Mouse (Mus musculus) lung, postnatal 0 days (tissue): ENCODE measurements around the gene Med12l. TPM values are rescaled to one million over a fixed set of nuclear protein-coding genes. Genes with fewer than 3 reads are reported as not detected.

Experiments used
- ATAC-seq: fragments of 200-750 bp; cut with Nextera tagmentation; 2 replicates; pipeline ENCODE4 v1.8.0; 2017; ENCODE audit warnings: moderate library complexity
- DNase-seq: peaks from one replicate; pipeline ENCODE4 v3.0.0-alpha.2; 2016; ENCODE audit warnings: low spot score
- H3K27ac ChIP-seq: fragments of 300-500 bp; sonication (generic); 2 replicates; pipeline ENCODE4 v1.5.1; 2014; ENCODE audit warnings: antibody characterized with exemption, mild to moderate bottlenecking, low read length, mixed read lengths
- H3K27me3 ChIP-seq: fragments of 300-500 bp; sonication (generic); replicated peaks from 2 replicates; pipeline ENCODE4 v1.6.1; 2014; ENCODE audit warnings: low read length, mixed read lengths; ENCODE audit not compliant: insufficient read depth
- H3K36me3 ChIP-seq: fragments of 300-500 bp; sonication (generic); 2 replicates; pipeline ENCODE4 v1.6.1; 2014; ENCODE audit warnings: low read length, mixed read lengths; ENCODE audit not compliant: insufficient read depth
- H3K4me1 ChIP-seq: fragments of 300-500 bp; sonication (generic); 2 replicates; pipeline ENCODE4 v1.6.1; 2014; ENCODE audit warnings: antibody characterized with exemption, low read depth, low read length, mixed read lengths; ENCODE audit not compliant: insufficient read depth
- H3K4me2 ChIP-seq: fragments of 300-500 bp; sonication (generic); replicated peaks from 2 replicates; pipeline ENCODE4 v1.6.1; 2014; ENCODE audit warnings: low read depth, mild to moderate bottlenecking, low read length, moderate library complexity, mixed read lengths
- H3K4me3 ChIP-seq: fragments of 300-500 bp; sonication (generic); 2 replicates; pipeline ENCODE4 v1.5.1; 2014; ENCODE audit warnings: low read depth, low read length
- H3K9ac ChIP-seq: fragments of 300-500 bp; sonication (generic); replicated peaks from 2 replicates; pipeline ENCODE4 v1.6.1; 2014; ENCODE audit warnings: low read depth, mild to moderate bottlenecking
- H3K9me3 ChIP-seq: fragments of 300-500 bp; sonication (generic); 2 replicates; pipeline ENCODE4 v1.6.1; 2016; ENCODE audit warnings: low read length, mixed read lengths
- CTCF ChIP-seq: IDR thresholded peaks from 2 replicates; pipeline ENCODE4 v1.5.1; 2016; ENCODE audit warnings: antibody characterized with exemption, mild to moderate bottlenecking
- EP300 ChIP-seq: IDR thresholded peaks from 2 replicates; pipeline ENCODE4 v1.6.1; 2016; ENCODE audit warnings: antibody characterized with exemption, mild to moderate bottlenecking, control low read depth
- WGBS: fragments of 180-500 bp; shearing (Covaris S2); extraction: QIAGEN DNeasy Blood & Tissue Kit; methylation state at CpG from one replicate; pipeline ENCODE4 v1.1.7; 2014; 5-methylcytosine and 5-hydroxymethylcytosine counted together
- polyA plus RNA-seq: library from polyadenylated mRNA; unstranded; fragments of >200 nt; fragmentation: Nextera tagmentation; extraction: Ambion mirVana; gene quantifications from 2 replicates; pipeline ENCODE4 v1.2.1, GENCODE M21; 2015

Med12l gene
- polyA plus RNA-seq, 1 experiment from 2014 or later = 0.27 TPM

DNA sequence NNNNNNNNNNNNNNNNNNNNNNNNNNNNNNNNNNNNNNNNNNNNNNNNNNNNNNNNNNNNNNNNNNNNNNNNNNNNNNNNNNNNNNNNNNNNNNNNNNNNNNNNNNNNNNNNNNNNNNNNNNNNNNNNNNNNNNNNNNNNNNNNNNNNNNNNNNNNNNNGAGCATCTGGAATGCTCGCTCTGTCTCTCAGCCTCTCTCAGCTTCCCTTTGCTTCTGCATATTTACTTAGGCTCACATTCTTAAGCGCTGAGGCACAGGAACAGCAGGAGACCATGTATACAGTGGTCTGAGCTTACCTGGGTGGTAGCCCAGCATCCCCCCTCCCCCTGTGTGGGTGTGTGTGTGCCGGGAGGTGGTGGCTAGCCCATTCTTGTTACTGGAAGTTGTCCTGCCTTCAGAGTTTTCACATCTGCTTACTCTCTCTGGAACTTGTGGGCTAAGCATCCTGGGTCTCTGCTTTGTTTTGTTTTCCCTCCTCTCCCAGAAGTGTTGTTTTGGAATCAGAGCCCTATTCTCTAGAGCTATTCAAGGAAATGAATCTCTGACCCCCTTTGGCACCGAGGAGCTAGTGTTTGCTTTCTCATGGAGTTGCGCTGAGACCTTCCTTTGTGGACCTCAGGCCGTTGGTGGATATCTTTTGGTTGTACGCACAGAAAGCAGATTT, 115.6 kb downstream of the Med12l start:
- Histone ChIP-seq H3K4me2 (no peak overlapping the region; the same call in 1 of the 2 replicates), H3K4me1 (no peaks in the 10 kb centered on the region), H3K27ac (no peak overlapping the region), H3K9me3 (no peaks in the 10 kb centered on the region), H3K9ac (no peak overlapping the region), H3K36me3 (no peaks in the 10 kb centered on the region), H3K27me3 (no peaks in the 10 kb centered on the region), H3K4me3 (no peak overlapping the region)
- ATAC-seq (peak; percentile 42), DNase-seq (no peak)
- WGBS = 25% methylated on average over 7 of the region's 7 CpGs
- TF ChIP-seq EP300 = no peak
- TF ChIP-seq CTCF = no peak

DNA sequence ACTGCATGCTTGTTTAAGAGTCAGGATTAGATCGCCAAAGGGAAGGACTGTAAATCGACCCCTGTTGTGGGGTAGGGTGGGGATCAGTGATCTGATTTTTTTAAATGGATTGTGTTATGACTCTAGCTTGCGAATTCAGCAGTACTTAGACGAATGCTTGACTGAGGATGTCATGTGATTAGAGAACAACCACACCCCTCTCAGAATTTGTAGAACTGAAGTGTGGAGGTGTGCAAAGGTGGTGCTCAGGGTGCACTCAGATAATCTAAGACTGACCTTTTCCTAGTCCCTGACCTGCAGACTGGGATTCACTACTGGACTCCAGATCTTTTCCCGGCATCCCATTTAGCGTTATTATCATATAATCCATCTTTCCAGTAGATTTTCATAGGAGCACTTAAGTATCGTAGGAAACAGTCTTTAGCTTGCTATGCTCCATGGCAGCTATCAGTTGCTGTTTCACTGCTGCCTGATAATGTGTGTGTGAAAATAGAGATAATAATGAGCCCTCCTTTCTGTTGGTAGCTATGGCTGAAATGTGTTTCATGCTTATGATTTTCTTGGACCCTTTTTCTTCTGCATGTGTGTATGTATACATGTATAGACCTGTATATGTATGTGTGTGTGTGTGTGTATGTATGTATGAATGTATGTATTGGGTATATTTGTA, 116.3 kb downstream of the Med12l start:
- TF ChIP-seq EP300 = no peak
- no peak for TF ChIP-seq CTCF
- 47% methylated on average over 7 of the region's 7 CpGs for WGBS
- H3K27me3 ChIP-seq = no peaks in the 10 kb centered on the region
- H3K36me3 ChIP-seq = no peaks in the 10 kb centered on the region
- DNase-seq (no peak), ATAC-seq (no peak)
- H3K4me1 ChIP-seq = no peaks in the 10 kb centered on the region
- no peak overlapping the region; the same call in 1 of the 2 replicates for H3K4me2 ChIP-seq
- no peaks in the 10 kb centered on the region for H3K9me3 ChIP-seq
- no peak overlapping the region for H3K9ac ChIP-seq
- H3K4me3 ChIP-seq = no peak overlapping the region
- H3K27ac ChIP-seq = no peak overlapping the region

GRCm38 (mm10) chr3:59125022-59125421, 119.4 kb downstream of the Med12l start:
- Histone ChIP-seq H3K36me3 (no peaks in the 10 kb centered on the region), H3K4me2 (no peak overlapping the region), H3K9me3 (no peaks in the 10 kb centered on the region), H3K27ac (no peak overlapping the region), H3K9ac (no peak overlapping the region), H3K4me3 (no peak overlapping the region), H3K27me3 (no peaks in the 10 kb centered on the region), H3K4me1 (no peaks in the 10 kb centered on the region)
- TF ChIP-seq CTCF = no peak
- no peak for TF ChIP-seq EP300
- no peak for ATAC-seq
- 50% methylated on average over 5 of the region's 5 CpGs for WGBS
- no peak for DNase-seq

DNA sequence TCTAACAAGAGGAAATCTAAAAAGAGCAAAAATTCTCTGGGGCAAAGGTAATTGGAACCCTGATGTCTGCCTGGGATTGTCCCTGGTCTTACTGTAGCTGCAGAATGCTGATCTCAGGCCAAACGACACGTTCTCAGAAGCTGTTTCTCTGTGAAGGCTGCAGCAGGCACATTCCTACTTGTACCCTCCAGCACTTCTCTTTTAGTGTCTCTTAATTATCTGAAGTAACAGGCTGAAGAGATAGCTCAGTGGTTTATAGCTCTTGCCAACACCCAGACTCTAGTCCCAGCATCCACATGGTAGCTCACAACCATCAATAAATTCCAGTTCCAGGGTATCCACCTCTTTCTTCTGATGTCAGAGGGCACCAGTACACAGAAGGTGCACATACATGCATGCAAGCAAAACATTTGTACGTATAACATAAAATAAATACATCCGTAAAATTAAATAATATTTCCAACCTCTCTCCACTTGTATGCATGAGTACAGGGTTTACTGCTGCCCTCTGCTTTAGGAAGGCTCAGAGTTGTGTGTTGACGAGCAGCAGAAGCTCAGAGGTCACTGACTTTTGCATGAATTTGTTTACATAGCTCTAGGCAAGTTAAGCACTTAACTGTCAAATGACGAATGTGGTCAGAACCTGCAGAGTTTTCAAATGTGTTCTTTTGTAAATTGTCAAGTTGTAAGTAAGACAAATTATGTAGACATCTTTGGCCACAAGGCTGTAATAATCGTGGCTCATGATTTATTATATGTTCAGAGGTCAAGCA, 120.3 kb downstream of the Med12l start:
- no peaks in the 10 kb centered on the region for H3K36me3 ChIP-seq
- WGBS = 33% methylated on average over 7 of the region's 7 CpGs
- H3K4me3 ChIP-seq = no peak overlapping the region
- H3K27ac ChIP-seq = no peak overlapping the region
- ATAC-seq = no peak
- DNase-seq = no peak
- no peaks in the 10 kb centered on the region for H3K9me3 ChIP-seq
- 0 out of 2 replicates have a peak, but pooled peaks cover 3% of the 10 kb centered on the region for H3K4me1 ChIP-seq
- H3K27me3 ChIP-seq = no peaks in the 10 kb centered on the region
- no peak overlapping the region for H3K9ac ChIP-seq
- TF ChIP-seq CTCF (no peak), EP300 (no peak)
- H3K4me2 ChIP-seq = no peak overlapping the region

GRCm38 (mm10) chr3:59128681-59129080, 123.1 kb downstream of the Med12l start:
- Histone ChIP-seq H3K36me3 (no peaks in the 10 kb centered on the region), H3K9ac (no peak overlapping the region), H3K27ac (no peak overlapping the region), H3K27me3 (no peaks in the 10 kb centered on the region), H3K4me3 (no peak overlapping the region), H3K4me2 (no peak overlapping the region), H3K4me1 (0 out of 2 replicates have a peak, but pooled peaks cover 3% of the 10 kb centered on the region), H3K9me3 (no peaks in the 10 kb centered on the region)
- WGBS = 79% methylated on average over 20 of the region's 20 CpGs
- DNase-seq (no peak), ATAC-seq (no peak)
- TF ChIP-seq CTCF = no peak
- no peak for TF ChIP-seq EP300

DNA sequence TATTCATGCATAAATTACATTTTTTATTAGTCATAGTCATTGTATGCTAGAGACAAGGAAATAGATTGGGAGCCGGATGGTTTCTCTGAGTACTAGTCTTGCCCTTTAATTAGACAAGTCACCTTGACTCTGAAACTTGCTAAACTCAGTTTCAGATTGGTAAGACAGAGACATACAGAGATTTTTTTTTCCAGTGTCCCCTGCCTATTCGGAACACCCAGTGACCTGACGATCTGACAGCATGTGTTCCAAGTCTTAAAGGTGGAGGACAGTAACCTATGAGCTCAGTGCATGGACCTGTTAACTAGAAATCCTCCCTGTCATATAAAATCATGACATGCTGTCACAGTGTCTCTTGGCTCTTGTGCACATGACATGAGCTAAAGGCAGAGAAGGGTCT, 123.9 kb downstream of the Med12l start:
- Histone ChIP-seq H3K4me3 (no peak overlapping the region), H3K9me3 (no peaks in the 10 kb centered on the region), H3K27ac (no peak overlapping the region), H3K9ac (no peak overlapping the region), H3K4me1 (0 out of 2 replicates have a peak, but pooled peaks cover 3% of the 10 kb centered on the region), H3K27me3 (no peaks in the 10 kb centered on the region), H3K36me3 (no peaks in the 10 kb centered on the region), H3K4me2 (peak overlapping the region; percentile 3; the same call in 1 of the 2 replicates)
- no peak for ATAC-seq
- TF ChIP-seq CTCF (no peak), EP300 (no peak)
- no peak for DNase-seq
- 68% methylated on average over 3 of the region's 3 CpGs for WGBS
